Mouse (Mus musculus): Measurements from ENCODE around the gene Radil. TPM values are rescaled to one million over a fixed set of nuclear protein-coding genes. Genes with fewer than 3 reads are reported as not detected.
A peak's percentile ranks its signal among the peaks of the same experiment; 100 is the strongest.

Gene Radil
- polyA plus RNA-seq, 1 experiment from 2014 or later: 17.6 TPM

GRCm38 (mm10) chr5:142547066-142547465, 3.8 kb downstream of the Radil start:
- no peaks in the 10 kb centered on the region for H3K36me3 ChIP-seq (ENCODE audit: control insufficient read depth, insufficient read depth)
- H3K9ac ChIP-seq (replicated peaks; ENCODE audit: low read depth, low read length): no peak overlapping the region
- 84% methylated on average over 3 of the region's 3 CpGs for WGBS
- no peak overlapping the region for H3K27ac ChIP-seq (ENCODE audit: low read length)
- H3K9me3 ChIP-seq (ENCODE audit: control insufficient read depth, low read length): no peaks in the 10 kb centered on the region
- H3K4me1 ChIP-seq (replicated peaks; ENCODE audit: control insufficient read depth, insufficient read depth, low read length): peaks cover 13% of the 10 kb centered on the region
- no peak for ATAC-seq
- no peak overlapping the region for H3K4me2 ChIP-seq (ENCODE audit: low read length)
- H3K27me3 ChIP-seq (replicated peaks; ENCODE audit: control insufficient read depth, insufficient read depth, low read length): 0 out of 2 replicates have a peak, but pooled peaks cover 3% of the 10 kb centered on the region
- no peak overlapping the region for H3K4me3 ChIP-seq (replicated peaks; ENCODE audit: low read length)

- Histone ChIP-seq H3K9me3 (ENCODE audit: control insufficient read depth, low read length) (no peaks in the 10 kb centered on the region), H3K36me3 (ENCODE audit: control insufficient read depth, insufficient read depth) (no peaks in the 10 kb centered on the region), H3K27me3 (replicated peaks; ENCODE audit: control insufficient read depth, insufficient read depth, low read length) (0 out of 2 replicates have a peak, but pooled peaks cover 3% of the 10 kb centered on the region), H3K9ac (replicated peaks; ENCODE audit: low read depth, low read length) (no peak overlapping the region; the same call in 1 of the 2 replicates), H3K4me2 (ENCODE audit: low read length) (no peak overlapping the region), H3K4me1 (replicated peaks; ENCODE audit: control insufficient read depth, insufficient read depth, low read length) (peaks cover 13% of the 10 kb centered on the region), H3K4me3 (replicated peaks; ENCODE audit: low read length) (no peak overlapping the region), H3K27ac (ENCODE audit: low read length) (no peak overlapping the region)
- WGBS: 2% methylated on average over 5 of the region's 5 CpGs
- ATAC-seq: no peak
Observed at GRCm38 (mm10) chr5:142546344-142546743, 4.6 kb downstream of the Radil start.

- 83% methylated on average over 5 of the region's 5 CpGs for WGBS
Observed at GRCm38 (mm10) chr5:142545014-142545795, 5.7 kb downstream of the Radil start.

GRCm38 (mm10) chr5:142537286-142537685, 13.6 kb downstream of the Radil start:
- Histone ChIP-seq H3K4me2 (ENCODE audit: low read length) (no peak overlapping the region), H3K27me3 (replicated peaks; ENCODE audit: control insufficient read depth, insufficient read depth, low read length) (no peaks in the 10 kb centered on the region), H3K9ac (replicated peaks; ENCODE audit: low read depth, low read length) (no peak overlapping the region), H3K4me1 (replicated peaks; ENCODE audit: control insufficient read depth, insufficient read depth, low read length) (no peaks in the 10 kb centered on the region), H3K36me3 (ENCODE audit: control insufficient read depth, insufficient read depth) (no peaks in the 10 kb centered on the region), H3K27ac (ENCODE audit: low read length) (no peak overlapping the region), H3K9me3 (ENCODE audit: control insufficient read depth, low read length) (no peaks in the 10 kb centered on the region), H3K4me3 (replicated peaks; ENCODE audit: low read length) (no peak overlapping the region)
- no peak for ATAC-seq
- 80% methylated on average over 3 of the region's 3 CpGs for WGBS

More at GRCm38 (mm10) chr5:142545014-142545795, 5.7 kb downstream of the Radil start:
- Histone ChIP-seq H3K27me3 (replicated peaks; ENCODE audit: control insufficient read depth, insufficient read depth, low read length) (no peaks in the 10 kb centered on the region), H3K4me3 (replicated peaks; ENCODE audit: low read length) (no peak overlapping the region), H3K4me1 (replicated peaks; ENCODE audit: control insufficient read depth, insufficient read depth, low read length) (peaks cover 4% of the 10 kb centered on the region), H3K27ac (ENCODE audit: low read length) (no peak overlapping the region), H3K9me3 (ENCODE audit: control insufficient read depth, low read length) (no peaks in the 10 kb centered on the region), H3K9ac (replicated peaks; ENCODE audit: low read depth, low read length) (no peak overlapping the region), H3K36me3 (ENCODE audit: control insufficient read depth, insufficient read depth) (no peaks in the 10 kb centered on the region), H3K4me2 (ENCODE audit: low read length) (no peak overlapping the region)
- ATAC-seq: no peak

- H3K4me3 ChIP-seq (replicated peaks; ENCODE audit: low read length): no peak overlapping the region
- no peak overlapping the region for H3K4me2 ChIP-seq (ENCODE audit: low read length)
- no peak overlapping the region for H3K9ac ChIP-seq (replicated peaks; ENCODE audit: low read depth, low read length)
- H3K9me3 ChIP-seq (ENCODE audit: control insufficient read depth, low read length): no peaks in the 10 kb centered on the region
- ATAC-seq: no peak
- H3K27ac ChIP-seq (ENCODE audit: low read length): no peak overlapping the region
- H3K27me3 ChIP-seq (replicated peaks; ENCODE audit: control insufficient read depth, insufficient read depth, low read length): peaks cover 6% of the 10 kb centered on the region
- H3K4me1 ChIP-seq (replicated peaks; ENCODE audit: control insufficient read depth, insufficient read depth, low read length): no peaks in the 10 kb centered on the region
- H3K36me3 ChIP-seq (ENCODE audit: control insufficient read depth, insufficient read depth): no peaks in the 10 kb centered on the region
- 84% methylated on average over 4 of the region's 4 CpGs for WGBS
Observed at GRCm38 (mm10) chr5:142535388-142535787, 15.5 kb downstream of the Radil start.

GRCm38 (mm10) chr5:142529915-142530314, 21.0 kb downstream of the Radil start, which contains the start of gene Papolb:
Papolb (minus strand) TSS chr5:142530076.
- Histone ChIP-seq H3K4me2 (ENCODE audit: low read length) (peak within 1 kb of the TSS; percentile 21), H3K27ac (ENCODE audit: low read length) (no peak within 1 kb of the TSS), H3K27me3 (replicated peaks; ENCODE audit: control insufficient read depth, insufficient read depth, low read length) (peaks cover 11% of the 10 kb centered on the region), H3K9me3 (ENCODE audit: control insufficient read depth, low read length) (no peaks in the 10 kb centered on the region), H3K4me3 (replicated peaks; ENCODE audit: low read length) (no peak within 1 kb of the TSS), H3K4me1 (replicated peaks; ENCODE audit: control insufficient read depth, insufficient read depth, low read length) (no peaks in the 10 kb centered on the region), H3K9ac (replicated peaks; ENCODE audit: low read depth, low read length) (no peak within 1 kb of the TSS), H3K36me3 (ENCODE audit: control insufficient read depth, insufficient read depth) (no peaks in the 10 kb centered on the region)
- WGBS: 41% methylated on average over 31 of the region's 41 CpGs
- ATAC-seq: no peak

GRCm38 (mm10) chr5:142524711-142525464, 26.0 kb downstream of the Radil start:
- no peak overlapping the region for H3K27ac ChIP-seq (ENCODE audit: low read length)
- WGBS: 70% methylated on average over 8 of the region's 8 CpGs
- no peak for ATAC-seq

GRCm38 (mm10) chr5:142521195-142521866, 29.6 kb downstream of the Radil start:
- H3K4me1 ChIP-seq (replicated peaks; ENCODE audit: control insufficient read depth, insufficient read depth, low read length): no peaks in the 10 kb centered on the region
- no peaks in the 10 kb centered on the region for H3K36me3 ChIP-seq (ENCODE audit: control insufficient read depth, insufficient read depth)
- WGBS: 88% methylated on average over 11 of the region's 11 CpGs
- peaks cover 3% of the 10 kb centered on the region; the same call in 1 of the 2 replicates for H3K9me3 ChIP-seq (ENCODE audit: control insufficient read depth, low read length)
- no peak overlapping the region for H3K27ac ChIP-seq (ENCODE audit: low read length)
- no peak overlapping the region for H3K9ac ChIP-seq (replicated peaks; ENCODE audit: low read depth, low read length)
- H3K27me3 ChIP-seq (replicated peaks; ENCODE audit: control insufficient read depth, insufficient read depth, low read length): no peaks in the 10 kb centered on the region
- H3K4me2 ChIP-seq (ENCODE audit: low read length): no peak overlapping the region
- H3K4me3 ChIP-seq (replicated peaks; ENCODE audit: low read length): no peak overlapping the region
- no peak for ATAC-seq

More at GRCm38 (mm10) chr5:142524711-142525464, 26.0 kb downstream of the Radil start:
- Histone ChIP-seq H3K27me3 (replicated peaks; ENCODE audit: control insufficient read depth, insufficient read depth, low read length) (peaks cover 1% of the 10 kb centered on the region; the same call in 1 of the 2 replicates), H3K9me3 (ENCODE audit: control insufficient read depth, low read length) (peaks cover 3% of the 10 kb centered on the region; the same call in 1 of the 2 replicates), H3K4me1 (replicated peaks; ENCODE audit: control insufficient read depth, insufficient read depth, low read length) (no peaks in the 10 kb centered on the region), H3K9ac (replicated peaks; ENCODE audit: low read depth, low read length) (no peak overlapping the region), H3K4me3 (replicated peaks; ENCODE audit: low read length) (no peak overlapping the region), H3K4me2 (ENCODE audit: low read length) (no peak overlapping the region), H3K36me3 (ENCODE audit: control insufficient read depth, insufficient read depth) (no peaks in the 10 kb centered on the region)

- Histone ChIP-seq H3K27ac (ENCODE audit: low read length) (no peak overlapping the region), H3K9ac (replicated peaks; ENCODE audit: low read depth, low read length) (no peak overlapping the region), H3K27me3 (replicated peaks; ENCODE audit: control insufficient read depth, insufficient read depth, low read length) (no peaks in the 10 kb centered on the region), H3K9me3 (ENCODE audit: control insufficient read depth, low read length) (peaks cover 3% of the 10 kb centered on the region; the same call in 1 of the 2 replicates), H3K4me1 (replicated peaks; ENCODE audit: control insufficient read depth, insufficient read depth, low read length) (no peaks in the 10 kb centered on the region), H3K4me2 (ENCODE audit: low read length) (no peak overlapping the region), H3K36me3 (ENCODE audit: control insufficient read depth, insufficient read depth) (no peaks in the 10 kb centered on the region), H3K4me3 (replicated peaks; ENCODE audit: low read length) (no peak overlapping the region)
- 77% methylated on average over 4 of the region's 4 CpGs for WGBS
- ATAC-seq: no peak
Observed at GRCm38 (mm10) chr5:142520360-142520759, 30.5 kb downstream of the Radil start.

Measured in forebrain, embryonic 16.5 days (tissue).